Mouse (Mus musculus) heart, postnatal 0 days (tissue): ENCODE data around the gene Adamts15.

ENCODE experiments used
- CTCF ChIP-seq: IDR thresholded peaks from 2 replicates; pipeline ENCODE4 v1.5.1; 2016; ENCODE audit warnings: antibody characterized with exemption, control low read depth, low read depth
- EP300 ChIP-seq: IDR thresholded peaks from 2 replicates; pipeline ENCODE4 v1.6.1; 2016; ENCODE audit warnings: antibody characterized with exemption, low read depth

- TF ChIP-seq CTCF = no peak
- no peak for TF ChIP-seq EP300
These were observed 47.7 kb upstream of the Adamts15 start for GRCm38 (mm10) chr9:30970001-30970400.
